ENCODE assay signal across 9 mouse cellular contexts in the genomic region with DNA sequence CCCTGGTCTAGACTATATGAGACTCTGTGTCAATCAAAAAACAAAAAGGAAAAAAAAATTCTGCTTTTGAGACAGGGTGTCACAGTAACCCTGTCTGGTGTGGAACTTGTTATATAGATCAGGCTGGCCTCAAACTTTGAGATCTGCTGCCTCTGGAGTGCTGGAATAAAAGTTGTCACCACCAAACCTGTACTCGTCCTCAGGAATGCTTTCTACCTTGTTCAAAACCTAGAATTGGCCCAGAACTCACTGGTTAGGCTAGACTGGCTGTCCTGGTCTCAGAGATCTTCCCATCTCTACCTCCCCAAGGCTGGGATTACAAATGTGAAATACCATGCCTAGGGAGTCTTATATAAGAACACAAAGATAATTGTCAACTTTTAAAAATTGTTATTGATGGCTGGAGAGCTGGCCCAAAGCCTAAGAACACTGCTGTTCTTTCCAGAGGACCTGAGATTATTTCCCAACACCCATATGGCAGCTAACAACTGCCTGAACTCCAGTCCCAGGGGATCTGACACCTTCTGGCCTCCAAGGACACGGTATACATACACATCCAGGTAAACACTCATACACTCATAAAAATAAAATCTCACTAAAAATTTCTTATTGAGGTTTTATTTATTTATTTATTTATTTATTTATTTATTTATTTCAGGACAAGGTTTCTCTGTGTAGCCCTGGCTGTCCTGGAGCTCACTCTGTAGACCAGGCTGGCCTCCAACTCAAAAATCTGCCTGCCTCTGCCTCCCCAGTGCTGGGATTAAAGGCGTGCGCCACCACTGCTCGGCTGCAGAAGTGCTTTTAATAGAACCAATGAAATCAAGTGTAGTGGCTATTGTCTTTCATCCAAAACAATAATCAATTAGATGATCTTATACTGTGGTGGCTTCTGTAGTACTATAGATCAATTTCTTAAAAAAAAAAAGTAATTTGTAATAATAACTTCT. TPM values are rescaled to one million over a fixed set of nuclear protein-coding genes. Genes with fewer than 3 reads are reported as not detected.
DNase-seq lines count a peak whose midpoint lies in the region; ATAC-seq and TF ChIP-seq lines count a peak whose summit lies in the region.
"Had no signal": no experiment of that assay in that cellular context is flagged by ENCODE, and none has a peak within 500 bp of the region (broad histone marks: within the 10 kb centered on the region; RNA-seq: fewer than 3 reads in every experiment).

No protein-coding gene starts in this region.

- H3K4me1 ChIP-seq in heart, embryonic 10.5 days = peaks cover 15% of the 10 kb centered on the region; the same call in 1 of the 2 replicates
- H3K4me1 ChIP-seq in heart, adult 2 months (ENCODE audit: control insufficient read depth, insufficient read depth, low read length) = peaks cover 1% of the 10 kb centered on the region; the same call in 1 of the 2 replicates
- peaks cover 4% of the 10 kb centered on the region for H3K4me1 ChIP-seq in forebrain, embryonic 14.5 days (ENCODE audit: control insufficient read depth, insufficient read depth, low read length)
- H3K4me1 ChIP-seq in liver, embryonic 15.5 days (replicated peaks) = peaks cover 48% of the 10 kb centered on the region

- no peak overlapping the region for H3K4me3 ChIP-seq in heart, embryonic 10.5 days
- no peak overlapping the region for H3K4me3 ChIP-seq in heart, adult 2 months
- peak overlapping the region; percentile 67; the same call in 1 of the 2 replicates for H3K4me3 ChIP-seq in forebrain, embryonic 14.5 days (ENCODE audit: low read depth, low read length)
- H3K4me3 ChIP-seq in liver, embryonic 15.5 days (replicated peaks) = peak overlapping the region; percentile 73

- 90% methylated on average over 5 of the region's 5 CpGs for WGBS in heart, embryonic 10.5 days
- WGBS in heart, adult 2 months = 88% methylated on average over 5 of the region's 5 CpGs
- WGBS in forebrain, embryonic 14.5 days = 92% methylated on average over 5 of the region's 5 CpGs
- 80% methylated on average over 5 of the region's 5 CpGs for WGBS in liver, embryonic 15.5 days (ENCODE audit: insufficient replicate concordance)

- no peak for TF ChIP-seq CTCF in heart, adult 2 months (IDR thresholded peaks at IDR 0.05)

- TF ChIP-seq POLR2A in heart, adult 2 months (IDR thresholded peaks at IDR 0.05; ENCODE audit: insufficient read depth, low read depth, low read length) = no peak

- H3K79me2 ChIP-seq in heart, adult 2 months (replicated peaks; ENCODE audit: control insufficient read depth, insufficient read depth, low read length) = no peaks in the 10 kb centered on the region

- H3K9me3 ChIP-seq in heart, embryonic 10.5 days = no peaks in the 10 kb centered on the region
- no peaks in the 10 kb centered on the region for H3K9me3 ChIP-seq in forebrain, embryonic 14.5 days (replicated peaks; ENCODE audit: control insufficient read depth, low read length)
- H3K9me3 ChIP-seq in liver, embryonic 15.5 days (replicated peaks) = no peaks in the 10 kb centered on the region

- H3K4me2 ChIP-seq in forebrain, embryonic 14.5 days (ENCODE audit: low read length) = no peak overlapping the region
- peak overlapping the region; percentile 86 for H3K4me2 ChIP-seq in liver, embryonic 15.5 days

- H3K27ac ChIP-seq in heart, embryonic 10.5 days = peak overlapping the region; percentile 95; the same call in 1 of the 2 replicates
- H3K27ac ChIP-seq in heart, adult 2 months = no peak overlapping the region
- no peak overlapping the region for H3K27ac ChIP-seq in forebrain, embryonic 14.5 days (ENCODE audit: low read depth, low read length)
- H3K27ac ChIP-seq in liver, embryonic 15.5 days (replicated peaks) = peak overlapping the region; percentile 96

- no peak for ATAC-seq in forebrain, embryonic 14.5 days
- no peak for ATAC-seq in liver, embryonic 15.5 days (ENCODE audit: insufficient read depth)

- H3K9ac ChIP-seq in heart, adult 2 months (ENCODE audit: low read depth, low read length) = no peak overlapping the region
- no peak overlapping the region for H3K9ac ChIP-seq in forebrain, embryonic 14.5 days (ENCODE audit: low read length)
- peak overlapping the region; percentile 46 for H3K9ac ChIP-seq in liver, embryonic 15.5 days

- DNase-seq in heart, embryonic 10.5 days (ENCODE audit: low spot score) = no peak
- DNase-seq in heart, adult 2 months = no peak
- peak; percentile 20 for DNase-seq in CD4-positive helper T cell, adult 2 months (ENCODE audit: low read depth, low spot score)
- DNase-seq in forebrain, embryonic 14.5 days (ENCODE audit: low spot score) = no peak
- DNase-seq in T-cell, adult 2 months (ENCODE audit: low spot score) = no peak
- no peak for DNase-seq in kidney, postnatal 14 days
- DNase-seq in layer of hippocampus, adult 18-20 months (ENCODE audit: low spot score in 2 of 2) = no peak
- DNase-seq: kidney, adult 18-20 months had no signal

- no peaks in the 10 kb centered on the region for H3K27me3 ChIP-seq in heart, embryonic 10.5 days (ENCODE audit: insufficient read depth, poor library complexity, severe bottlenecking)
- no peaks in the 10 kb centered on the region for H3K27me3 ChIP-seq in heart, adult 2 months (ENCODE audit: control insufficient read depth, insufficient read depth, low read length)
- H3K27me3 ChIP-seq in forebrain, embryonic 14.5 days (replicated peaks; ENCODE audit: control insufficient read depth, insufficient read depth, low read length) = no peaks in the 10 kb centered on the region
- no peaks in the 10 kb centered on the region for H3K27me3 ChIP-seq in liver, embryonic 15.5 days

- no peak for TF ChIP-seq EP300 in heart, adult 2 months (IDR thresholded peaks at IDR 0.05; ENCODE audit: insufficient read depth, low read depth, low read length)

- no peaks in the 10 kb centered on the region for H3K36me3 ChIP-seq in heart, embryonic 10.5 days
- no peaks in the 10 kb centered on the region for H3K36me3 ChIP-seq in heart, adult 2 months (ENCODE audit: control insufficient read depth, insufficient read depth, low read length)
- no peaks in the 10 kb centered on the region for H3K36me3 ChIP-seq in forebrain, embryonic 14.5 days (ENCODE audit: control insufficient read depth, insufficient read depth, low read length)
- no peaks in the 10 kb centered on the region for H3K36me3 ChIP-seq in liver, embryonic 15.5 days (replicated peaks)

- intact Hi-C loops in heart, adult 2 months (cut with DNase I) = loop anchor here (2.0 to 5.0 kb wide), 3 partner anchors 61 to 339 kb away; partner anchors contain the start of genes Cdc42se2 and Rapgef6

RNA-seq across cellular contexts. Expression of gene Lyrm7, which starts 1.0 kb away (rescaled TPM):
- polyA plus RNA-seq in heart, embryonic 10.5 days (2016; fragmentation: Nextera tagmentation; extraction: Ambion mirVana) = 11.8 and 17.9 TPM in 2 replicates
- total RNA-seq in heart, adult 2 months (2021) = 10 to 100 TPM; 38.6 to 40.1 TPM
- 11.1 and 20.0 TPM in 2 replicates for polyA plus RNA-seq in heart, adult 2 months (2012; rRNA removed)
- 11.4 and 13.2 TPM in 2 replicates for polyA plus RNA-seq in forebrain, embryonic 14.5 days (2014; fragmentation: Nextera tagmentation; extraction: Ambion mirVana)
- 2.6 and 4.1 TPM in 2 replicates for polyA plus RNA-seq in liver, embryonic 15.5 days (2015; fragmentation: Nextera tagmentation; extraction: Ambion mirVana)
- 10 to 100 TPM; 29.5 to 35.5 TPM for total RNA-seq in layer of hippocampus, adult 18-20 months (2021)

RNA-seq across cellular contexts. Expression of gene Hint1, which starts 4.4 kb away (rescaled TPM):
- polyA plus RNA-seq in heart, embryonic 10.5 days (2016; fragmentation: Nextera tagmentation; extraction: Ambion mirVana) = 602 and 622 TPM in 2 replicates
- 100 to 1,000 TPM; 258 to 297 TPM for total RNA-seq in heart, adult 2 months (2021)
- 477 and 498 TPM in 2 replicates for polyA plus RNA-seq in heart, adult 2 months (2012; rRNA removed)
- polyA plus RNA-seq in forebrain, embryonic 14.5 days (2014; fragmentation: Nextera tagmentation; extraction: Ambion mirVana) = 757 and 875 TPM in 2 replicates
- polyA plus RNA-seq in liver, embryonic 15.5 days (2015; fragmentation: Nextera tagmentation; extraction: Ambion mirVana) = 305 and 377 TPM in 2 replicates
- total RNA-seq in layer of hippocampus, adult 18-20 months (2021) = 100 to 1,000 TPM; 265 to 272 TPM

RNA-seq across cellular contexts. Expression of gene Gpx3, which starts 40.5 kb away (rescaled TPM):
- 1,153 and 1,643 TPM in 2 replicates for polyA plus RNA-seq in heart, embryonic 10.5 days (2016; fragmentation: Nextera tagmentation; extraction: Ambion mirVana)
- 100 to 1,000 TPM; 219 to 246 TPM for total RNA-seq in heart, adult 2 months (2021)
- polyA plus RNA-seq in heart, adult 2 months (2012; rRNA removed) = 362 and 401 TPM in 2 replicates
- polyA plus RNA-seq in forebrain, embryonic 14.5 days (2014; fragmentation: Nextera tagmentation; extraction: Ambion mirVana) = 19.4 and 24.4 TPM in 2 replicates
- 43.1 and 43.3 TPM in 2 replicates for polyA plus RNA-seq in liver, embryonic 15.5 days (2015; fragmentation: Nextera tagmentation; extraction: Ambion mirVana)
- 1 to 10 TPM; 4.7 to 5.8 TPM for total RNA-seq in layer of hippocampus, adult 18-20 months (2021)

Comparison
In these comparisons a context has a peak if more than half of its experiments do, and no peak if none do; other contexts are left out.
1. H3K27ac ChIP-seq: peak in heart, embryonic 10.5 days (single experiment) and liver, embryonic 15.5 days (single experiment); none in heart, adult 2 months (single experiment) and forebrain, embryonic 14.5 days (single experiment).
2. H3K4me3 ChIP-seq: peak in forebrain, embryonic 14.5 days (single experiment) and liver, embryonic 15.5 days (single experiment); none in heart, embryonic 10.5 days (single experiment) and heart, adult 2 months (single experiment).